Mouse (Mus musculus) lung, postnatal 14 days (tissue): ENCODE data around the gene Gse1.

Experiments
- DNase-seq: peaks from one replicate; pipeline ENCODE4 v3.0.0; 2021

Gene Gse1

GRCm38 (mm10) chr8:120525135-120525534 lies 296.9 kb downstream of the Gse1 start:
- DNase-seq = no peak

DNA sequence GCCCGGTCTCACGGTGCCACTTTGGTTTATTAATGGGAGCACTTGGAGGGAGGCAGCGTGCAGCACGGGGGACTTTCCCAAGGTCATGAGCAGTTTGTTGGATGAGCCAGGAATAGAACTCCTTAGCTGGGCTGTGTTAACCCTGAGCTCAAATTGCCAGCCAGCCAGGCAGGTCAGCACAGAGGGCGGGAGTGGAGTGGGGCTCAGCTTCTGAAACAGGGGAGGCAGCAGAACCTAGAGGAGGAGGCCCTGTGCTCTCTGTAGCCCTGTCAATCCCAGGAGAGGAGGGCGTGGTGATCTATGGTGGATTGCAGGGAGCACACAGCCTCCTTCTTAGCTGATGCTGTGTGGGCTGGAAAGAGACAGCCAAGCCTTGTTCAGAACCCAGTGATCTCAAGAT lies 297.6 kb downstream of the Gse1 start:
- no peak for DNase-seq

DNA sequence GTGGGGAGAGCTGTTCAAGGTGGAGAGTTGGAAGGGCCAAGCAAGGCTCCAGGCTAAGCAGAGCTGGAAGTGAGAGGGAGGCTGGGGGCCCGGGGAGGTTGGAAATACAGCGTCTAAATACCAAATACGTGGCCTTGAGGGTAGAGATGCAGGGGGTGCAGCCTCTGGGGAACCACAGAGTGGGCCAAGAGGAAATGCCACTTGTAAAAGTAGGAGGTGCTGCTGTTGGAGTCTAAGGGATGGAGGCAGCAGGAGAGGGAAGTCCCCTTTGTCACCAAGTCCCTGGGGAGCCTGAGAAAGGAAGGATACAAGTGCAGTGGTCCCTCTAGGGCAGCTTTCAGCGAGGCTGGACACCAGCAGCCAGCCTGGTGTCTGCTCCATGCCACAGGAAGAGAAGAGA lies 298.3 kb downstream of the Gse1 start:
- DNase-seq = no peak

- DNase-seq = no peak
Measured at GRCm38 (mm10) chr8:120528332-120528731, 300.1 kb downstream of the Gse1 start.

DNA sequence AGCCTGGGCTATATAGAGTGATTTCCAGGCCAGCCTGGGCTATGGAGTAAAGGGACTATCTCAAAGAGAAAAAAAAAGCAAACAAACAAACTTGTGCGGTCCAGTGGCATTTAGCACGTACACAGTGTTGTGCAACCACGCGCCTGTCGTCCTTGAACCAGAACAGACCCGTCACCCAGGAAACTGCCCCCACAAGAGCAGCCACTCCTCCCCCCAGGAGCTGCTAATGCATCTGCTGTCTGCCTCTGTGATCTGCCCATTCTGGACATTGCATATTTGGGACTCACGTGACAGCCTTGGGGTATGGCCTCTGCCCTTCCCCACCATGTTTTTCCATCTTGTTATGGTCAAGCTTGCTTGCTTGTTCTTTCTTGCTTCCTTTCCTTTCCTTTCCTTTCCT lies 301.0 kb downstream of the Gse1 start:
- no peak for DNase-seq

- no peak for DNase-seq
Measured at GRCm38 (mm10) chr8:120530954-120531656, 302.8 kb downstream of the Gse1 start.

DNA sequence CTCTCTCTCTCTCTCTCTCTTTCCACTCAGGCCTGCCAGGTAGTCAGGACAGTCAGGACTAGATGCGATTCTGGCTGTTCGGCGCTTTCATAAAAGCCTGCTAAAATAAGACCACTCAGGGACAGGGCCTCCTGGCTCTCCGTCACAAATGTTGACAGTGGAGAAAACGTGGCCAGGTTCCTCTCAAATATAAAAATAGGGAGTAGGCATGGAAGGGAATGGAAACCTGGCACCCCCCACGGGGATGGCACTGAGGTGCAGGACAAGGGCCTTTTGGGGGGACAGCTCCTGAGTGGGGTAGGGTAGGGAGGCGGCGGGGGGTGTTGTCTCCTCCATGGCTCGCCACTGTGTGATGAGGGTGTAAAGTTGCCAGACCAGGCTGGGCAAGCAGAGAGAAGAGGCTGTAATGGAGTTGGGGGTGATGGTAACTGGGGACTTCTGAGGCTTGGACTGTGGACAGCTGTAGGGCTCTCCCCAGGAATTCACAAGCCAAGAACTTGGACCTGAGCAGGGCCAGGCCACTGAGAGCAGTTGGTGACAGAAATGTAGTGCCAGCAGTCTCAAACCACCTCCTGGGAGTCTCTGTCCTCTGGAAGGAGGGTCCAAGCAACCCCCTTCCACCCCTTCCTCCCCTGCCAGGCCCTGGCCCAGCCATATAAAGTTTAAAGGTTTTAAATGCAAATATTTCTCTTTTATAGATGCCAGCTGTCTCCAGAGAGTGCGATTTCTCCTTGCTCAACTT lies 303.7 kb downstream of the Gse1 start:
- no peak for DNase-seq

DNA sequence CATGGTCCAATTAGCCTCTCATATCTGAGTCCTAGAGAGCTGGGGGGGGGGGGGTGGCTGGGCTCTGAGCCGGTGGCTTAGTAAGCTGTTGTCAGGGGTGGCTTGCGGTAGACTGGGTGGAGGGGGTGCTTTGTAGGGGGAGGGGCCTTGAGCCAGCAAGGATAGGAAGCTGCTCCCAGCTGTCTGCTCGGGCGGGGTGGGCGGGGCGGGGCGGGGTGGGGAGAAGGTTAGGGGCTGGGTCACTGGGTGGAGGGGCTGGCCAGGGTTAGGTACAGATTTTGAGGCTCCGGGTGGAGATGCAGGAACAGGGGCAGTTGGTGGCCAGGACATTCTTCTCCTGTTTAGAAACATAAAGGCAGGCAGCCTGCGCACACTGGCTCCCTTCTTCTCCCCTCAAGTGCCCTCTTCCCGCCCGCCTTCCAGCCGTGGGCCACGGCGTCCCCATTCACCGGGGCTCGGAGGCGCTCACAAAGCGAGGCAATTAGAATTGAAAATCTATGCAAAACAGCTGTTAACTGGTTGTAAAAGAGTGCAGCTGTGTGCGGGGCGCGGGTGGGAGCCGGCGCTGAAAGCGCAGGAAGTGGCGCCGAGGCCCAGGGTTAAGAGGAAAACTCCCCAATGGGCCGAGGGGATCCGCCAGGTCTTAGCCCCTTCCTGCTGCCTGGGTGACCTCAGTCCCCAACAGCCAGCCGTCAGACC lies 304.4 kb downstream of the Gse1 start:
- no peak for DNase-seq

DNA sequence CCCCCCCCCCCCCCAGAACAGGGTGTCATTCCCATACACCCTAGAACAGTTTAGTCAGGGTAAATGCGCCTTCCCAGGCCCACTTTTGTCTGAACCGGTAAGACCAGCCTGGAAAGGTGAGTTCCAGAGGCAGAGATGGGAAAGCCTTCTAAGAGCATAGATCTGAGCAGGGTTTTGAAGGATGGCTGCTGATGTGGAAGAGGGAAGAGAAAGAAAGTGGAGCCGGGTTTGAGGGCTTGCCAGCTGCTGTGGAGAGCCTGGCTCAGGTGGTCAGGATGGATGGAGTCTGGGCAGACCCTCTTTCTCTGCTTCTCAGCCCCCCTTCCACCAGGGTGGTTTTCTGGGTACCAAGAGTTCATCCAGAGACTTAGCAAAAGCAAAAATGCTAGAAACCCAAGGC lies 305.1 kb downstream of the Gse1 start:
- no peak for DNase-seq

- DNase-seq = no peak
Measured at GRCm38 (mm10) chr8:120534080-120534479, 305.8 kb downstream of the Gse1 start.

DNA sequence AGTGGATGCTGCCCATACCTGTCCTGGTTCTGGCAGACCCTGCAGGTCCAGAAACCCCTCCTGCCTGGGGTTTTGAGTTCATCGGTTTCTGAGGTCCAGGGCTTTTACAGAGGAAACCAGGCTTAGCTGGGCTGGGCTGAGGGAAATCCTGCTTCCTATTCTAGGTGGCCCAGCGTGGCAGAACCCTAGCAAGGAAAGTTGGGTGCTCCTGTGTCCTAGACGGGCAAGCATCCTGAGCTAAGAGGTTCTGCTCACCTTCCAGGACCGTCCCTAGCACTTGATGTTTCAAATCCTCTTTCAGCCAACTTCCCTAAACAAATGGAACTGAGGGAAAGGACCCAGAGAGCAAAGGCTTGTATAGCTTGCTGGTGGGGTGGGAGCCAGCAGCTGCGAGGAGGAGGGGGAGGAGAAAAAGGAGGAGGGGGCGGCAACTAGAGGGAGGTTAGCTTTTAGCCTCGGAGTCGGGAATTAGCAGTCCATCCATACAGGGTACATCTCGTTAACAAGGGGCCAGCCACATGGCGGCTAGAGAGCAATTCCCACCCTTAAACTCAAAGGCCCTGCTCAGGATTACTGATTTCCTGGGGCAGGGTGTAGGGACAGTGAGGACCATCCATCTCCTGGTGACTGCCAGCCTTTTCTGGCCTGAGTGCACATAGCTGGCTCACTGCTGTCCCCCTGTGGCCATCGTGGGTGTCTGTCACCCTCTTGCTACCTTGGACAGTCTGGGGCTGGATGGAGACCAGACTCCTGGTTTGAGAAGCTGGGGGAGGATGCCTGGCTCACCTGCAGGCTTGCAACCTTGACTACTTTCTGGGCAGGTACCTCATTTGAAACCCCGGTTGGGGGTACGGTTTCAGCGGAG lies 306.5 kb downstream of the Gse1 start:
- DNase-seq = peak; percentile 85

GRCm38 (mm10) chr8:120535452-120536305 lies 307.4 kb downstream of the Gse1 start:
- peak; percentile 62 for DNase-seq

GRCm38 (mm10) chr8:120536306-120537206 lies 308.3 kb downstream of the Gse1 start:
- peak; percentile 62 for DNase-seq

DNA sequence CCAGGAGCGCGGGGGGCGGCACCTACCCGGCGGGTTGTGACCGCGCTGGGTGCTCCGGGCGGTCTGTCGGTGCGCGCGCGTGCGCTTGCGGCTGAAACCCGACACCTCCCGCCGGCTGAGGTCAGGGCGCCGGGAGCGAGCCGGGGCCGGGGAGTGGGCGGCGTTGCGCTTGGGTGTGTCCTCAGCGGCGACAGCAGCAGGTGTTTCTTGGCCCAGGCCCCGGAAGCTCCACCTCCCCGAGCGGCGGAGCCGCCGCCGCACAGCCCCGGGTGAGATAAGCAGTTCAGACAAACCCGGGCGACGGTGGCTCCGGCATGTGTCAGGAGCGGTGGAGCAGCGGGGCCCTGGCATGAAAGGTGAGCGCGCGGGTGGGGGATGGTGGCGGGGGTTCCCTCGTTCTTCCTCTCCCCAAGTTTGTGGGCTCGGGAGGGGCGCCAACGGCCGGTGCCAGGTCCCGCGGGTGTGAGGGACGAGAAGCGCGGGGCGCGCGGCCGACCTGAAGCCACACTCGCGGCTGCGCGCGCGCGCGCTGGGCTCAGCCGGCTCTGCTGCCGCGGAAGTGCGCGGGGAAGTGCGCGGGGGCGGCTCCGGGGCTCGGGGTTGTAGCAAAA lies 309.1 kb downstream of the Gse1 start:
- peak; percentile 84 for DNase-seq

DNA sequence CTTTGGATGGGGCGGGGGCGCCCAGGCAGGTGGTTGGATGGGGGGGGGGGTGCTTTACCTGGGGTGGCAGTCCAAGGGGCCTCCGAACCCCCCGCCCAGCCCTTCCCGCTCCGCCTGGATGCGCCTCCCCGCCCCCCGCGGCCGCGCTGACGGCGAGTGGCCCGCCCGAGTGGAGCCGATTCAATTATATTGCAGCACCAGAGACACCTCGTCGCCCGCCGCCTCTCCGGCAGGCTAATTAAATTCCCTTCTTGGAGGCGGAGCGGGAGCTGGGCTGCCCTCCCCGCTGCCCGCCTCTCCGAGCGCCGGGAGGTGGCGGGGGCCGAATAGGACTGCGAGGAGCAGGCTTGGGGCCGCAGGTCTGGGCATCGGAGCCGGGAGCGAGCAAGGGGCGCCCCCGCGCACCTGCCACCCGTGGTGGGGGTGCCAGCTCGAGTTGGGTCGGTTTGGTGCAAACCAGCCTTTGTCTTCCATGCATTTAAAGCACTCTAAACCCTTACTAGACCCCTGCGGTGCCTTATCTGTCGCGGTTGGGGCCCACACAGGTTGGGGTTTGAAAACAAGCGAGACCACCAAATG lies 309.7 kb downstream of the Gse1 start:
- peak; percentile 65 for DNase-seq

GRCm38 (mm10) chr8:120538397-120539240 lies 310.4 kb downstream of the Gse1 start:
- DNase-seq = peak; percentile 81

DNA sequence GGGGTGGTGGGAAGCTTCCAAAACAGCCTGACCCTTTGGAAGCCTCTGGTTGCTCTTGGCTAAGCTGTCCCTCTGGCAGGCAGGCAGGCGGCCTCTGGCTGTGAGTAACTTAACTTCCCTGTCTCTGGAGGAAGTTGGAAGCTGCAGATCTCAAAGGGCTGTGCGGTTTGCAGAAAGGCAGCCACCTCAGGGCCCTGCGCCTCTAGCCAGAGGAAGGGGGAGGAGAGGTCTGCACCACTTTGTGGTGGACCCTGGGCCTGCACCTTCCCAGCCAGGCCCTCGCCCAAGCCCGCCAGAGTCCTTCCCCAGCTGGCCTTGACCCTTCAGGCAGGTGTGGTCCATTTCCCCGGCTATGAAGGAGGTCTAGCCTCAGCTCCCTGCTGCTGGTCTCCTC lies 311.1 kb downstream of the Gse1 start:
- DNase-seq = no peak

GRCm38 (mm10) chr8:120539775-120540625 lies 311.7 kb downstream of the Gse1 start:
- DNase-seq = no peak
